ENCODE assay signal across 8 mouse cellular contexts in genomic region chr2:163787709-163788108, GRCm38 (mm10). TPM values are rescaled to one million over a fixed set of nuclear protein-coding genes. Genes with fewer than 3 reads are reported as not detected.
DNase-seq lines count a peak whose midpoint lies in the region; ATAC-seq and TF ChIP-seq lines count a peak whose summit lies in the region.
"Had no signal": no experiment of that assay in that cellular context is flagged by ENCODE, and none has a peak within 500 bp of the region (broad histone marks: within the 10 kb centered on the region; RNA-seq: fewer than 3 reads in every experiment).

No protein-coding gene starts in this region.

- no peaks in the 10 kb centered on the region for H3K9me3 ChIP-seq in ES-E14 (ENCODE audit: control insufficient read depth, insufficient read depth, low read depth, low read length)
- H3K9me3 ChIP-seq in kidney, postnatal 0 days (replicated peaks; ENCODE audit: low read length): no peaks in the 10 kb centered on the region
- H3K9me3 ChIP-seq: heart, embryonic 13.5 days had no signal

- no peaks in the 10 kb centered on the region for H3K27me3 ChIP-seq in cerebellum, adult 2 months (ENCODE audit: control insufficient read depth, insufficient read depth, low read length)
- H3K27me3 ChIP-seq in kidney, postnatal 0 days (ENCODE audit: insufficient read depth, low read length): no peaks in the 10 kb centered on the region
- H3K27me3 ChIP-seq: heart, embryonic 13.5 days had no signal

- TF ChIP-seq POLR2A in cerebellum, adult 2 months (IDR thresholded peaks at IDR 0.05; ENCODE audit: borderline replicate concordance, insufficient read depth, low read length): no peak
- TF ChIP-seq POLR2A in lung, adult 2 months (IDR thresholded peaks at IDR 0.05; ENCODE audit: borderline replicate concordance, extremely low read depth, low read depth, low read length): no peak

- 22% methylated on average over 3 of the region's 3 CpGs for WGBS in cerebellum, adult 2 months
- WGBS in kidney, postnatal 0 days: 41% methylated on average over 3 of the region's 3 CpGs
- WGBS in lung, adult 2 months: 39% methylated on average over 3 of the region's 3 CpGs

- no peak overlapping the region for H3K27ac ChIP-seq in ES-E14 (ENCODE audit: insufficient read depth, low read depth, low read length, poor library complexity, severe bottlenecking)
- H3K27ac ChIP-seq in cerebellum, adult 2 months (ENCODE audit: insufficient read depth, low read length): no peak overlapping the region
- no peak overlapping the region for H3K27ac ChIP-seq in kidney, postnatal 0 days
- H3K27ac ChIP-seq: heart, embryonic 13.5 days had no signal

- no peak overlapping the region for H3K4me2 ChIP-seq in kidney, postnatal 0 days (ENCODE audit: low read length)
- H3K4me2 ChIP-seq: heart, embryonic 13.5 days had no signal

- H3K4me3 ChIP-seq in ES-E14 (ENCODE audit: insufficient read depth in 1 of 2, low read depth in 1 of 2, low read length in 2 of 2, poor library complexity in 1 of 2, severe bottlenecking in 1 of 2): no peak overlapping the region
- no peak overlapping the region for H3K4me3 ChIP-seq in cerebellum, adult 2 months (replicated peaks; ENCODE audit: insufficient read depth, low read depth, low read length)
- no peak overlapping the region for H3K4me3 ChIP-seq in kidney, postnatal 0 days (replicated peaks; ENCODE audit: low read depth, low read length)
- no peak overlapping the region for H3K4me3 ChIP-seq in lung, adult 2 months (replicated peaks; ENCODE audit: extremely low read depth, low read depth, low read length)
- H3K4me3 ChIP-seq: heart, embryonic 13.5 days had no signal

- in situ Hi-C loops in ES-E14 (cut with MboI; ENCODE audit: low sequenced_read_pairs in 2 of 2, unreplicated experiment in 2 of 2): no loop called here

- H3K36me3 ChIP-seq in ES-E14 (ENCODE audit: control insufficient read depth, insufficient read depth, low read length, poor library complexity, severe bottlenecking): no peaks in the 10 kb centered on the region
- H3K36me3 ChIP-seq in kidney, postnatal 0 days (ENCODE audit: insufficient read depth, low read length): no peaks in the 10 kb centered on the region
- H3K36me3 ChIP-seq: heart, embryonic 13.5 days had no signal

- ATAC-seq in kidney, postnatal 0 days (replicated peaks; ENCODE audit: low FRiP score, low read depth): no peak

- DNase-seq in B cell, adult 2 months: peak; percentile 60 to 65
- DNase-seq in ES-E14 (ENCODE audit: low read depth, low spot score): peak; percentile 37
- peak; percentile 50 to 64 for DNase-seq in cerebellum, adult 2 months
- DNase-seq in frontal cortex, postnatal 36 days (ENCODE audit: low spot score in 2 of 2): peak; percentile 17 to 64
- peak; percentile 89 for DNase-seq in kidney, postnatal 0 days (ENCODE audit: low spot score)
- no peak for DNase-seq in lung, adult 2 months
- DNase-seq in retina, postnatal 1 day: peak; percentile 81

- no peak overlapping the region for H3K9ac ChIP-seq in ES-E14 (ENCODE audit: insufficient read depth, low read depth, low read length, poor library complexity, severe bottlenecking)
- H3K9ac ChIP-seq in kidney, postnatal 0 days (ENCODE audit: low read depth, low read length): no peak overlapping the region
- H3K9ac ChIP-seq: heart, embryonic 13.5 days had no signal

- TF ChIP-seq CTCF in cerebellum, adult 2 months (IDR thresholded peaks at IDR 0.05; ENCODE audit: borderline replicate concordance, insufficient read depth, low read depth, low read length): peak; percentile 81
- TF ChIP-seq CTCF in kidney, postnatal 0 days (IDR thresholded peaks at IDR 0.05; ENCODE audit: low read depth): peak; percentile 83
- peak; percentile 58 for TF ChIP-seq CTCF in lung, adult 2 months (IDR thresholded peaks at IDR 0.05; ENCODE audit: insufficient read depth, low read length)

- H3K4me1 ChIP-seq in ES-E14 (ENCODE audit: control insufficient read depth in 2 of 2, insufficient read depth in 2 of 2, low read length in 2 of 2, poor library complexity in 1 of 2): no peaks in the 10 kb centered on the region
- H3K4me1 ChIP-seq in cerebellum, adult 2 months (ENCODE audit: control insufficient read depth, insufficient read depth, low read length): no peaks in the 10 kb centered on the region; the same call in 1 of the 2 replicates
- H3K4me1 ChIP-seq in kidney, postnatal 0 days (replicated peaks; ENCODE audit: insufficient read depth, low read length): no peaks in the 10 kb centered on the region
- H3K4me1 ChIP-seq in lung, adult 2 months (ENCODE audit: control insufficient read depth, insufficient read depth, low read length): no peaks in the 10 kb centered on the region

TF ChIP-seq in ES-E14, 5 proteins besides CTCF, POLR2A, EP300 and RAD21:
- TF ChIP-seq CHD2 (IDR thresholded peaks at IDR 0.05; ENCODE audit: low read depth, low read length) (no peak), ZC3H11A (IDR thresholded peaks at IDR 0.05; ENCODE audit: borderline replicate concordance, low read depth, low read length) (peak; percentile 26; the same call in 1 of the 2 replicates), HCFC1 (IDR thresholded peaks at IDR 0.05; ENCODE audit: borderline replicate concordance, insufficient read depth, low read length) (no peak), MAFK (IDR thresholded peaks at IDR 0.05; ENCODE audit: insufficient read depth, low read depth, low read length) (no peak)

RNA-seq across cellular contexts. Expression of gene Ccn5, which starts 33.0 kb away (rescaled TPM):
- 0.26 and 0.27 TPM in 2 replicates for total RNA-seq in ES-E14 (2012; rRNA removed)
- polyA plus RNA-seq in cerebellum, adult 2 months (2012; rRNA removed): 0.08 and 0.32 TPM in 2 replicates
- 0.17 and 0.28 TPM in 2 replicates for polyA plus RNA-seq in kidney, postnatal 0 days (2015; fragmentation: Nextera tagmentation; extraction: Ambion mirVana)
- polyA plus RNA-seq in lung, adult 2 months (2012; rRNA removed): 71.4 and 97.6 TPM in 2 replicates

RNA-seq across cellular contexts. Expression of gene Ada, which starts 37.7 kb away (rescaled TPM):
- 10.9 and 13.7 TPM in 2 replicates for total RNA-seq in ES-E14 (2012; rRNA removed)
- polyA plus RNA-seq in cerebellum, adult 2 months (2012; rRNA removed): 1.4 and 1.5 TPM in 2 replicates
- polyA plus RNA-seq in kidney, postnatal 0 days (2015; fragmentation: Nextera tagmentation; extraction: Ambion mirVana): 7.7 and 9.8 TPM in 2 replicates
- polyA plus RNA-seq in lung, adult 2 months (2012; rRNA removed): 2.4 and 105 TPM in 2 replicates

Comparison
In these comparisons a context has a peak if more than half of its experiments do, and no peak if none do; other contexts are left out.
1. RNA of gene Ccn5, which starts 33.0 kb away (polyA plus RNA-seq): 71.4 to 97.6 TPM in lung, adult 2 months; 0.17 to 0.28 TPM in kidney, postnatal 0 days and 0.08 to 0.32 TPM in cerebellum, adult 2 months; every median in the first group is over 10 times any median in the second.
2. Peak in every context shown above with its lines, with median percentiles within 50 percentile points of each other: CTCF ChIP-seq.